Mouse (Mus musculus) kidney, postnatal 10 days (tissue): Measurements from ENCODE around the gene D5Ertd579e.
"Not testable (repeated sequence)": the region's sequence is repeated elsewhere in the genome, so short reads cannot be mapped to it uniquely, and the experiment has no call there.

Experiments
- DNase-seq: peaks from one replicate; pipeline ENCODE4 v3.0.0; 2021; ENCODE audit warnings: mixed read lengths

D5Ertd579e gene

GRCm38 (mm10) chr5:36678799-36679198 lies 17.0 kb downstream of the D5Ertd579e start:
- DNase-seq: no peak

- no peak for DNase-seq
Measured at GRCm38 (mm10) chr5:36677907-36678306, 17.9 kb downstream of the D5Ertd579e start.

- DNase-seq: no peak
Measured at GRCm38 (mm10) chr5:36675466-36675865, 20.4 kb downstream of the D5Ertd579e start.

GRCm38 (mm10) chr5:36674658-36675433 lies 21.0 kb downstream of the D5Ertd579e start:
- DNase-seq: no peak

GRCm38 (mm10) chr5:36669021-36670008 lies 26.5 kb downstream of the D5Ertd579e start:
- no peak for DNase-seq

GRCm38 (mm10) chr5:36668572-36668971 lies 27.3 kb downstream of the D5Ertd579e start:
- no peak for DNase-seq

GRCm38 (mm10) chr5:36667986-36668385 lies 27.8 kb downstream of the D5Ertd579e start:
- not testable (repeated sequence) for DNase-seq

GRCm38 (mm10) chr5:36667165-36667564 lies 28.7 kb downstream of the D5Ertd579e start:
- DNase-seq: no peak

GRCm38 (mm10) chr5:36666699-36667098 lies 29.1 kb downstream of the D5Ertd579e start:
- not testable (repeated sequence) for DNase-seq

- no peak for DNase-seq
Measured at GRCm38 (mm10) chr5:36663329-36663728, 32.5 kb downstream of the D5Ertd579e start.

- DNase-seq: not testable (repeated sequence)
Measured at GRCm38 (mm10) chr5:36660977-36661760, 34.7 kb downstream of the D5Ertd579e start.

GRCm38 (mm10) chr5:36625612-36626011 lies 70.2 kb downstream of the D5Ertd579e start:
- no peak for DNase-seq

GRCm38 (mm10) chr5:36623670-36624069 lies 72.2 kb downstream of the D5Ertd579e start:
- no peak for DNase-seq

- DNase-seq: no peak
Measured at GRCm38 (mm10) chr5:36621058-36621449, 74.8 kb downstream of the D5Ertd579e start.

- peak; percentile 34 for DNase-seq
Measured at GRCm38 (mm10) chr5:36620409-36621057, 75.3 kb downstream of the D5Ertd579e start.

- no peak for DNase-seq
Measured at GRCm38 (mm10) chr5:36618890-36619289, 76.9 kb downstream of the D5Ertd579e start.

GRCm38 (mm10) chr5:36618356-36618755 lies 77.5 kb downstream of the D5Ertd579e start:
- DNase-seq: no peak

- no peak for DNase-seq
Measured at GRCm38 (mm10) chr5:36614124-36614523, 81.7 kb downstream of the D5Ertd579e start.

GRCm38 (mm10) chr5:36608939-36609499 lies 86.8 kb downstream of the D5Ertd579e start:
- no peak for DNase-seq

GRCm38 (mm10) chr5:36603031-36603430 lies 92.8 kb downstream of the D5Ertd579e start:
- peak; percentile 68 for DNase-seq

GRCm38 (mm10) chr5:36602028-36602427 lies 93.8 kb downstream of the D5Ertd579e start:
- DNase-seq: no peak

- DNase-seq: no peak
Measured at GRCm38 (mm10) chr5:36601492-36601891, 94.3 kb downstream of the D5Ertd579e start.
